Mouse (Mus musculus) cerebellum, postnatal 14 days (tissue): ENCODE measurements at regions not wholly inside any gene's neighbourhood (a gene's known extent, or its start where the extent isn't known, plus 50 kb on each side); places are given as distances from the start of the nearest gene placed in this dataset.

Experiments
- DNase-seq, 2 experiments: peaks; one replicate each; pipeline ENCODE4 v3.0.0; 2021; ENCODE audit warnings: mixed read lengths in 2 of 2

DNA sequence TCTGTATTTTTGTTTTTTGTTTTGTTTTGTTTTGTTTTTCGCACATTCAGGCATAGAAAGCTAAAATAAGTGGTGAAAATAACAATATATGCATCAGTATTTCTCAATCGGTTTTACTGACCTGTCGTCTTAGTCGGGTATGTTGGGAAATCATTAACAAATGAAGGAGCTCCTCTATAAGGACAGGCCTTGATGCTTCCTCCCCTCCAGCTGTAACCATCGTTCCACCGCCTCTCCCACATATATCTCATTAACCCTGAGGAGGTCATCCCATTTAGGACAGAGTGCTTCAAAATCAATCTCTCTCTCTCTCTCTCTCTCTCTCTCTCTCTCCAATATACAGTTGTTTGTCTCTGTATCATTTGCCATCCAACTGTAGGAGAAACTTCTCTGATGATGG lies 492.4 kb downstream of the Efnb2 start:
- DNase-seq = no peak

GRCm38 (mm10) chr8:8168250-8168649 lies 492.8 kb downstream of the Efnb2 start:
- no peak for DNase-seq

GRCm38 (mm10) chr8:8147527-8147926 lies 513.5 kb downstream of the Efnb2 start:
- DNase-seq = peak in 1 of 2 experiments; percentile 6

GRCm38 (mm10) chr8:8142933-8143495 lies 518.0 kb downstream of the Efnb2 start:
- DNase-seq = no peak

- DNase-seq = peak in 1 of 2 experiments; percentile 5
Observed at GRCm38 (mm10) chr8:8142461-8142860, 518.6 kb downstream of the Efnb2 start.

GRCm38 (mm10) chr8:8139720-8140119 lies 521.3 kb downstream of the Efnb2 start:
- DNase-seq = no peak

- DNase-seq = no peak
Observed at GRCm38 (mm10) chr8:8133001-8133785, 527.8 kb downstream of the Efnb2 start.

DNA sequence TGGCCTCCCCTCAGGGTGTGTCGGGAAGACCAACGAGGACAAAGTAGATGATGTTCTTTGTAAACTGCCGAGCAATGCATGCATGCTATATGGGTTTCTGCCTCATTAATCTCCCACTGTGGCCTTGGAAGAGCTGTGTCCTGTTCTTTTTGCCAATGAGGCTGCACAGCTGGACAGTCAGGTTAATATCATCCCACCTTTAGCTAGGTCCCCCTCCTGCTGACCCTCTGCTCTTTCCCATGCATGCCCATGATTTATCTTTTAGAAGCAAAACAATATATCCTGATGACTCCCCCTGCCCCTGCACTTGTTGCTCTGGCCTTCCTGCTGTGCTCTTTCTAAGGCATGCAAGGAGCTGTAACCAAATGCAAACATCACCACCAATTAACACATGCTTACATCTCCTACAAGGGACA lies 529.1 kb downstream of the Efnb2 start:
- DNase-seq = peak in 1 of 2 experiments; percentile 4

- no peak for DNase-seq
Observed at GRCm38 (mm10) chr8:8130806-8131205, 530.2 kb downstream of the Efnb2 start.

GRCm38 (mm10) chr8:8115595-8116429 lies 545.2 kb downstream of the Efnb2 start:
- no peak for DNase-seq

GRCm38 (mm10) chr8:8114604-8115003 lies 546.4 kb downstream of the Efnb2 start:
- no peak for DNase-seq

DNA sequence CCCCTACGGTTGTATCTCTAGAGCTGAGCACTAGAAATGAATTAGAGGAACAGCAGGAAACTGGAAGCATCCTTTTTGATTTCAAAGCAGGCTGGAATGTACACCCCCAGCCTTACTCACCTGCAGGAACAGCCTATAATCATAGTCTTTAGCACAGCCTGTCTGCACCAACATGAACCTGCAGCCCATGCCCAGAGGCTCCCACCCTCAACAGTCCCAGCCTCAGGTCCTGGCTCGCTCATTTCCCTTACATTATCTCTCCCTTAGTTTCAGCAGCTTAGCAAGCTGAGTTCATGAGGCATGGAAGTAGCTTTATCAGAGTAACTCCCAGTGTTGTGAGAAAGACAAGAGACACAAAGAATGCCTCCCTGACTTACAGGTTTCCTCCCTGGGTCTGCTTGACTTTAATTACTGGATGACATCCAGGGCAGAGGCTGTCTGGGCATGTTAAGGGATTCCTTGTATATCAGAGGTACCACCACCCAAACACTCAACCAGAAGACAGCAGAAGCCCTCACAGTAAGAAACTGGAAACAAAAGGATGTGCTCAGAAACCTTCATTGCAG lies 551.2 kb downstream of the Efnb2 start:
- no peak for DNase-seq

DNA sequence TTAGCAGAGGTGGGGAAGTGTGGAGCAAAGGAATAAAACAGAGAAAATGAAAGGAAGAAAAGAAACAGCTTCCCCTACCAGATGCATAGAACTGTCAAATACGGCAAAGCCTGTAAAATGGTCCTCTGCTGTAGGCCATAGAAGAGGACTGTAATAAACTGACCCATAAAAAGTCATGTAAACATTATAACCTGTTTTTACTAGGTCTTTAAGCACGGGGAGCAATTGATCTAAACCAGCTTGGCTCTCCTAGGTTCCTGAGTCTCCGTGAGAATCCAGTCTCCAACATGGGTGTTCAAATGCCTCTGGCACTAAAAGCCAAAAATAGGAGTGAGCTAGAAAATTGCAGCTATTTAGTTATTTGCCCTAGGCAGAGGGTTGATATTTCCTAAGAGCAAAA lies 557.5 kb downstream of the Efnb2 start:
- DNase-seq = no peak

GRCm38 (mm10) chr8:8102010-8102727 lies 558.9 kb downstream of the Efnb2 start:
- DNase-seq = no peak

DNA sequence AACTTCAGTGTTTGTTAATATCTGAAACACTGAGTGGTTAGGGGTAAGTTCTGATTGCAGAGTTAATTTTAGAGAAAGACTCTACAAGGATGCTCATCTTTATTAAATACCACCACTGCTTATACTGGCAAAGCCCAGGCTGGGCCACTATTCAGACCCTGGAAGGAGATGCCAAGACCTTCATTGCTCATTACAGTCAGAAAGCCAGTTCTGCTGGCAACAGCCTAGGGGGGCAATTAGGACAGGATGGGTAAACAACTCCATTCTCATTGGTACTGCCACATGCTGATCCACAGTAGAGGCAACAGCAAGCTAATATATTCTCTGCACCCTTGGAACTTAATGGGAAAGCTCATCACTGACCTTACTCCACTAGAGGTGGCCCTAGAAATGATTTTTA lies 568.5 kb downstream of the Efnb2 start:
- DNase-seq = peak; percentile 59 to 67

GRCm38 (mm10) chr8:8084652-8085051 lies 576.4 kb downstream of the Efnb2 start:
- DNase-seq = no peak

- DNase-seq = no peak
Observed at GRCm38 (mm10) chr8:8064074-8064473, 597.0 kb downstream of the Efnb2 start.

GRCm38 (mm10) chr8:8054224-8054916 lies 606.7 kb downstream of the Efnb2 start:
- DNase-seq = no peak

GRCm38 (mm10) chr8:8051186-8051585 lies 609.9 kb downstream of the Efnb2 start:
- no peak for DNase-seq

DNA sequence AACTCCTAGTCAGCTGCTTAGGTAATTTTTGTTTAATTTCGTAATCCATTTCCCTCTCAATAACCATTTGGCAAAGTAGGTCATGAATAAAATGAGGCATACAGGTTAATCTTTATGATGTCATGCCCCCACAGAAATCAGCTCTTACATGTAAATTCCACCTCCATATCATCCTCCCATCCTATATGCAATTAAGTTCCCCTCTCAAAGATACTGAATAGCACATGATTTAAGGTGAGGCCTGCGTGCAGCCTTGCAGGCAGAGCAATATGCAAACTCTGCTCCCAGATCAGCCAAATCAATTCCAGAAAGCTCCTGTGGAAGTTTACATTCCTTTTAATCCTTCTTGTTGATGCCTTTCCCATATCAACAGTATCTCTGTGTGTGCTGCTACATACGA lies 610.3 kb downstream of the Efnb2 start:
- no peak for DNase-seq

- no peak for DNase-seq
Observed at GRCm38 (mm10) chr8:8044926-8045325, 616.1 kb downstream of the Efnb2 start.

DNA sequence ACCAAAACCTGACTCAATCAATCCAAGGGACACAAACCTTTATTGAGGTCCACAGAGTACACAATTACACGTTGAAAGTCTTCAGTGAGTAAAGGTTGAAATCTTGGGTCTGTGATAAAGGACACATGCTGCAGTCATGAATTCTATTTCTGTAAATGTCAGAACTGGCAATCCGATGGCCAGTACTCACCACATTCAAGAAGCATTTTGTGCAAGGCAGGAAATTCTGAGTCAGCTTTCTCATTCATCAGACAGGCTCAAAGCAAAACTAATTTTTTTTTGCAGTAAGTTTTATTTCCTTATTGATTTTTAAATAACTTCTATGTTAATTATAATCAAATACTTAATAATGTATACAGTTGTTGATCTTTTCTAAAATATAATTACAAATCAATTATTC lies 616.7 kb downstream of the Efnb2 start:
- DNase-seq = no peak
